Mouse (Mus musculus) kidney, embryonic 15.5 days (tissue): Measurements from ENCODE around the gene BC035044. TPM values are rescaled to one million over a fixed set of nuclear protein-coding genes. Genes with fewer than 3 reads are reported as not detected.
"Not testable (repeated sequence)": the region's sequence is repeated elsewhere in the genome, so short reads cannot be mapped to it uniquely, and the experiment has no call there.

Source experiments
- ATAC-seq: fragments of 200-750 bp; cut with Nextera tagmentation; replicated peaks from 2 replicates; pipeline ENCODE4 v1.8.0; 2017; ENCODE audit warnings: moderate TSS enrichment; ENCODE audit not compliant: low FRiP score
- H3K27ac ChIP-seq: fragments of 300-500 bp; sonication (generic); 2 replicates; pipeline ENCODE4 v1.5.1; 2015; ENCODE audit warnings: mild to moderate bottlenecking, inconsistent platforms
- H3K27me3 ChIP-seq: fragments of 300-500 bp; sonication (generic); 2 replicates; pipeline ENCODE4 v1.6.1; 2015; ENCODE audit warnings: inconsistent platforms
- H3K36me3 ChIP-seq: fragments of 300-500 bp; sonication (generic); 2 replicates; pipeline ENCODE4 v1.6.1; 2015; ENCODE audit warnings: inconsistent platforms
- H3K4me1 ChIP-seq: fragments of 300-500 bp; sonication (generic); 2 replicates; pipeline ENCODE4 v1.6.1; 2015; ENCODE audit warnings: inconsistent platforms
- H3K4me2 ChIP-seq: fragments of 300-500 bp; sonication (generic); 2 replicates; pipeline ENCODE4 v1.6.1; 2015; ENCODE audit warnings: moderate library complexity, mild to moderate bottlenecking, inconsistent platforms
- H3K4me3 ChIP-seq: fragments of 300-500 bp; sonication (generic); replicated peaks from 2 replicates; pipeline ENCODE4 v1.5.1; 2015; ENCODE audit warnings: mild to moderate bottlenecking, inconsistent platforms
- H3K9ac ChIP-seq: fragments of 300-500 bp; sonication (generic); 2 replicates; pipeline ENCODE4 v1.6.1; 2015; ENCODE audit warnings: mild to moderate bottlenecking, inconsistent platforms
- H3K9me3 ChIP-seq: fragments of 300-500 bp; sonication (generic); replicated peaks from 2 replicates; pipeline ENCODE4 v1.6.1; 2016; ENCODE audit warnings: inconsistent platforms
- WGBS: fragments of 180-500 bp; shearing (Covaris S2); methylation state at CpG from one replicate; pipeline ENCODE4 v1.1.7; 2015; ENCODE audit warnings: mixed read lengths; 5-methylcytosine and 5-hydroxymethylcytosine counted together
- polyA plus RNA-seq: library from polyadenylated mRNA; unstranded; fragments of >200 nt; fragmentation: Nextera tagmentation; extraction: Ambion mirVana; gene quantifications from 2 replicates; pipeline ENCODE4 v1.2.1, GENCODE M21; 2015

Gene BC035044
- 0.68 TPM in 2 replicates for polyA plus RNA-seq

DNA sequence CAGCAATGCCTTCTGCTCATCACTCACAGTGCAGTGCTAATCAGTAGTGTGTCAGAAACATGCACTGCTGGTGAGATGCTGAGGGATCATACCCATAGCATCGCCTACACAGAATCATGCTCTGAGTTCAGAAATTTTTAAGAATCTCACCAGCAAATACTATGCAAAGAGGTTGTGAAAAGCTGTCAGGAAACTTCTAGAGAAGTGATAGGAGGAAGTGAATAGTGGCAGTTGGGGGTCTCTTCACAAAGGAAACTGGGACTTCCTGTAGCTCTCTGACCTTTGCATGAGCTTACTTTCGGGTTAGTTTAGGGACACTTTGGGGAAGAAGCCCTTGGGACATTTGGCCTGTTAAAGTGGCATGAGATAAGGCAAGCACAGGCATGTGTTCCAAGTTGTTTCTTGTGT lies at the start of gene BC035044:
Gene BC035044, minus strand, starts transcription at position 179 of the 408 bp plus-strand sequence.
- H3K4me1 ChIP-seq = no peaks in the 10 kb centered on the region
- no peak within 1 kb of the TSS for H3K4me3 ChIP-seq
- H3K27me3 ChIP-seq = no peaks in the 10 kb centered on the region
- H3K4me2 ChIP-seq = no peak within 1 kb of the TSS
- ATAC-seq = no peak
- WGBS = 56% methylated on average over 2 of the region's 2 CpGs
- H3K36me3 ChIP-seq = no peaks in the 10 kb centered on the region
- no peak within 1 kb of the TSS for H3K9ac ChIP-seq
- H3K9me3 ChIP-seq = no peaks in the 10 kb centered on the region
- H3K27ac ChIP-seq = no peak within 1 kb of the TSS

- H3K4me2 ChIP-seq, H3K27me3 ChIP-seq, ATAC-seq, H3K27ac ChIP-seq, H3K36me3 ChIP-seq, H3K9me3 ChIP-seq, H3K4me3 ChIP-seq, H3K4me1 ChIP-seq, H3K9ac ChIP-seq: not testable (repeated sequence)
- whole genome bisulfite sequencing = 90% methylated on average over 4 of the region's 13 CpGs
Measured at GRCm38 (mm10) chr6:128935889-128936665, 45.2 kb upstream of the BC035044 start.

- H3K27ac ChIP-seq = not testable (repeated sequence)
Measured at GRCm38 (mm10) chr6:128934081-128934480, 43.2 kb upstream of the BC035044 start, which contains the start of gene Clec2g. Gene Clec2g (plus strand): TSS chr6:128934381.

DNA sequence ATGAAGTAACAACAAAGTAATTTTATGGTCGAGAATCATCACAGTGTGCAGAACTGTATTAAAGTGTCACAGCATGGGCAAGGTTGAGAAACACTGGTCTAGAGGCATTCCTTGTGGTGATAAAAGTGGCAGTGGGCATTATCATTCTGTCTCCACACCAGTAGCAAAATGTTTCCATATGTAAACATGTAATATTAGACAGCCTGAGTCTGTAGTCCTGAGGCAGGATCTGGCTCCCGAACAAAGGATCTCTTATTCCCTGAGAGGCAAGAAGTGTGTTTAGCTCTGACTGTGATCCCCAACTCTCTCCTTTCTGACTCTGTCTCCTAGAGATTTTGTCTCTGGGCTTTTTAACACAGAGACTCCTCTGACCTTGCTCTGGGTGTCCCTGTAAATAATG lies 42.1 kb upstream of the BC035044 start:
- H3K36me3 ChIP-seq = no peaks in the 10 kb centered on the region
- H3K9me3 ChIP-seq = no peaks in the 10 kb centered on the region
- ATAC-seq = no peak
- no peak overlapping the region for H3K9ac ChIP-seq
- H3K27ac ChIP-seq = no peak overlapping the region
- H3K4me2 ChIP-seq = no peak overlapping the region
- no peak overlapping the region for H3K4me3 ChIP-seq
- 74% methylated on average over 2 of the region's 2 CpGs for WGBS
- H3K4me1 ChIP-seq = no peaks in the 10 kb centered on the region
- H3K27me3 ChIP-seq = no peaks in the 10 kb centered on the region

More at GRCm38 (mm10) chr6:128934081-128934480, 43.2 kb upstream of the BC035044 start, which contains the start of gene Clec2g:
- not testable (repeated sequence) for ATAC-seq, H3K36me3 ChIP-seq, H3K9ac ChIP-seq, H3K9me3 ChIP-seq, H3K4me1 ChIP-seq, H3K4me2 ChIP-seq, H3K4me3 ChIP-seq, H3K27me3 ChIP-seq
- WGBS = 92% methylated on average over 4 of the region's 4 CpGs

GRCm38 (mm10) chr6:128917322-128917721 lies 26.4 kb upstream of the BC035044 start:
- Histone ChIP-seq H3K27me3 (no peaks in the 10 kb centered on the region), H3K4me1 (no peaks in the 10 kb centered on the region), H3K4me3 (no peak overlapping the region), H3K9me3 (no peaks in the 10 kb centered on the region), H3K4me2 (no peak overlapping the region), H3K36me3 (no peaks in the 10 kb centered on the region), H3K9ac (no peak overlapping the region), H3K27ac (no peak overlapping the region)
- WGBS = 91% methylated on average over 2 of the region's 2 CpGs
- no peak for ATAC-seq

DNA sequence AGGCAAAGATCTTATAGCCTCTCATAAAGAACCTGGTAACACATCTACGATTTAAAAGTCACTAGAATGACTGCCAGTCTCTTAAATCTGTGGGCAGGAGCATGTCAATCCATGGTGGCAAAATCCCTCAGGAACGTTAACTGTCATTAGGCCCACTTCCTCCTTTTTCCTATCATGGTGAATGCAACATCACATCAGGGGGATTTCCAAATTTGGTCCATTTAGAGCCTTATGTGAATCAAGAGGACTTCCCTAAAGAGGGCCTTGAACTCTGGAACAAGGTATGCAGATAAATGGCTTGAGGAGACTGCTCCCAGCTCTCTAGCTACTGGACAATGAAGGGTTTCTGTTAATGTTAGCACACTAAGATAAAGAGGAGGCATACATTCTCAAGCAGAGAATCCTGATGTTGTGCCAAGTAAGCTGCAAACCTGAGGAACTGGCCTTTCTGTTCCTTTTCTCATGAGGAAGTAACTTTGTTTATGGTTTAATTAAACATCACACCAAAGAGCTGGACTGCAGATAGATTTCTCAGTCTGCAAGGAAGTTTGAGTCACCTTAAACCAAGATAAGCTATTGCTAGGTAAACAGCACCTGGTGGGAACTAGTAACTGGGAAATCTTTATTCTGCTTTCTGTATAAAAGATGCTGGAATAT lies 22.8 kb upstream of the BC035044 start:
- WGBS = 80% methylated on average over 2 of the region's 2 CpGs
- H3K9ac ChIP-seq = no peak overlapping the region
- no peaks in the 10 kb centered on the region for H3K36me3 ChIP-seq
- no peaks in the 10 kb centered on the region for H3K4me1 ChIP-seq
- ATAC-seq = no peak
- no peaks in the 10 kb centered on the region for H3K27me3 ChIP-seq
- no peak overlapping the region for H3K27ac ChIP-seq
- no peak overlapping the region for H3K4me3 ChIP-seq
- H3K9me3 ChIP-seq = no peaks in the 10 kb centered on the region
- no peak overlapping the region for H3K4me2 ChIP-seq

- H3K36me3 ChIP-seq, H3K4me2 ChIP-seq, H3K4me3 ChIP-seq, ATAC-seq, H3K9me3 ChIP-seq, H3K9ac ChIP-seq, H3K4me1 ChIP-seq, H3K27ac ChIP-seq, H3K27me3 ChIP-seq: not testable (repeated sequence)
- 89% methylated on average over 6 of the region's 6 CpGs for WGBS
Measured at GRCm38 (mm10) chr6:128900796-128901552, 10.0 kb upstream of the BC035044 start.

DNA sequence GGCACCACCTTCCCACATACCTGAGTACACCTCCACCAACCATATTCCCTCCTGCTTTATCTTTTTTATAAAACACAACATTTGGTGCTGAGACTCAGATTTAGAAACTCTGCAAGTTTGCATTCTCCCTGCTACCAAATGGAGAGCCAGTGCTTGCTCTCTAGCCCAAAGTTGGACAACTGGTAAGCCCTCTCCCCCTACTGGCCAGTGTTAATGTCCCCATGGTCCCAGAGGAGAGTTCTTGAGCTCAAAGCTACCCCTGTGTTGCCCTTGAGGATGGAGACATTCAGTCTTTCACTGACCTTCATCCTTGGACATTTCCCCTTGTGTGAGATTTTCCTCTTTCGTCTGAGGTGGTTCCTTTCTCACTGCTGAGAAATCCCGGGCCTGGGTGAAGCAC lies 9.1 kb upstream of the BC035044 start:
- no peak overlapping the region for H3K9ac ChIP-seq
- no peak for ATAC-seq

DNA sequence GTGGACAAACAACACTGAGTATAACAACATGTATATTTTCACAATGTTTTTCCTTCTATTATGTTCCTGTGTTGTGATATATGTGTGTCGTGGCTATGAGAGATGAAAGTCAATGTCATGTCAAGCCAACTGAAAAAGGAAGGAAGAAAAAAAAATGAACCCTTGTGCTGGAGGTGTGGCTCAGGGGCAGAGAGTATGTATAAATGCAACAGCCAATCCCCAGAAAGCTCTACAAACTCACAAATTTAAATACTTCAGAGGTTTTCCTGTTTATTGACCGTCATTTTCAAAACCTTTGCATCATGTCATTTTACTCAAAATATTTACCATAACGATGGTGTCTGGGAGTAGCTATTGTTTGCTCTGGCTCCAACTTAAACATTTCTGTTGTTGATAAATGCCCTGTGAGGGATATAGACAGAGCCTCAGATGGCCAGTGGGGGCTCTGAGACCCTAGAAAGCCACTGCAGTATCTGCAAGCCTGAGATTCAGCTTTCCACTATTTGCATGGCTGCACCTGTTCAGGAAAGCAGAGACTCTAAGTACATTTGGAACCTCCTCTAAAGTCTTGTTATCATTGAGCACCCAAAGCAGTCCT lies 4.6 kb upstream of the BC035044 start:
- Histone ChIP-seq H3K27me3 (no peaks in the 10 kb centered on the region), H3K9ac (no peak overlapping the region), H3K27ac (no peak overlapping the region), H3K36me3 (no peaks in the 10 kb centered on the region), H3K4me3 (no peak overlapping the region), H3K4me1 (no peaks in the 10 kb centered on the region), H3K4me2 (no peak overlapping the region), H3K9me3 (no peaks in the 10 kb centered on the region)
- 82% methylated on average over 3 of the region's 3 CpGs for WGBS
- ATAC-seq = no peak

More for the DNA sequence above, 9.1 kb upstream of the BC035044 start:
- no peak overlapping the region for H3K27ac ChIP-seq
- H3K4me2 ChIP-seq = no peak overlapping the region
- WGBS = 74% methylated on average over 2 of the region's 2 CpGs
- no peaks in the 10 kb centered on the region for H3K27me3 ChIP-seq
- H3K4me1 ChIP-seq = no peaks in the 10 kb centered on the region
- H3K9me3 ChIP-seq = no peaks in the 10 kb centered on the region
- H3K4me3 ChIP-seq = no peak overlapping the region
- H3K36me3 ChIP-seq = no peaks in the 10 kb centered on the region

DNA sequence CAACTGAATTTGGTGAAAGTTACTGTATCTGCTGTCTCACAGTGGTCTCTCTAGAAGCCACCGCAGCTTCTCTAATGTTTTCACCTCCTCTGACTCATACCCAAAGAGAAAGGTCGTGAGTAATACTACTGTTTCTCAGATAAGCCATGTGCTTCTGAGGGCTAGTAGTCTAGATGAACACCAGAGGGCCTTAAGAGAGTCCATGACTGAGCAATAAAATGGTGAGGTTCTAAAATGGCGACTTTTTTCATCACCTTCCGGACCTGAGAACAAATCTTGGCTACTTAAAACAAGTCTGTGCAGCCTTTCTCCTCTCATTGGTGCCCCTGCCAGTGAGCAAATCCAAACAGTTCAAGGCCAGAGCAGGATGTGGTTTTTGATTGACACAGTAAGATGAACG lies 2.1 kb downstream of the BC035044 start:
- H3K36me3 ChIP-seq = no peaks in the 10 kb centered on the region
- 80% methylated on average over 5 of the region's 5 CpGs for WGBS
- no peaks in the 10 kb centered on the region for H3K27me3 ChIP-seq
- H3K4me3 ChIP-seq = no peak overlapping the region
- no peak overlapping the region for H3K9ac ChIP-seq
- H3K4me1 ChIP-seq = no peaks in the 10 kb centered on the region
- H3K27ac ChIP-seq = no peak overlapping the region
- no peaks in the 10 kb centered on the region for H3K9me3 ChIP-seq
- no peak overlapping the region for H3K4me2 ChIP-seq
- ATAC-seq = no peak

DNA sequence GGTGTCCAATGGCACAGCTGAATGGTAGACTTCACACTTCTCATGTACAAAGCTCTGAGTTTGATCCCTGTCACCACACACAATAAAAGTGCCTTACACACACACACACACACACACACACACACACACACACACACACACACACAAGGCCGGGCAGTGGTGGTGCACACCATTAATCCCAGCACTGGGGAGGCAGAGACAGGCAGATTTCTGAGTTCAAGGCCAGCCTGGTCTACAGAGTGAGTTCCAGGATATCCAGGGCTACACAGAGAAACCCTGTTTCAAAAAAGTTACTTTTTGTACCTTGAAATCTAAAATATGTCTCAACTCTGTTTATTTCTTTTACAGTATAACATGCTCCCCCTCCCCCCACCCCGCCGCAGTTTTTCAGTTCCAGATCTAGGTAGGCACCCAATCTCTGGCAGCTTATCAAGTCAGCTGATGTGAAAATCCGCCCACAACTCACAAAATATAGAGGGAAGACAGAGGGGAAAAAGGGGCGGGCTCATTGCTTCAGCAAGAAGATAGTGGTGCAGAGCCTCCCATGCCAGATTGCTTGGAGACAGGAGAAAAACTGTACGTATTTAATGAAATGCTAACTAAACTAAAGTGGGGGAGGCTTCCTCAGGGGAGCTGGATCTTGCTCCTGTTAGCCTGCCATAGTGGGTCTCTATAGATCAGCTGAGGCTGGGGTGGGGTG lies 3.7 kb downstream of the BC035044 start, which contains the start of gene Clec2i:
Gene Clec2i, plus strand, starts transcription at position 498 of the 700 bp plus-strand sequence.
- not testable (repeated sequence) for H3K4me2 ChIP-seq

More for the DNA sequence above, 3.7 kb downstream of the BC035044 start, which contains the start of gene Clec2i:
- not testable (repeated sequence) for H3K36me3 ChIP-seq, H3K4me3 ChIP-seq, H3K9me3 ChIP-seq, H3K4me1 ChIP-seq, H3K9ac ChIP-seq, ATAC-seq, H3K27ac ChIP-seq, H3K27me3 ChIP-seq
- WGBS = 86% methylated on average over 6 of the region's 6 CpGs
